Mouse (Mus musculus) CH12.LX (cell line): ENCODE measurements at regions not wholly inside any gene's neighbourhood (a gene's known extent, or its start where the extent isn't known, plus 50 kb on each side); places are given as distances from the start of the nearest gene placed in this dataset.

ENCODE experiments used
- DNase-seq: peaks from one replicate; pipeline ENCODE4 v3.0.0-alpha.2; 2013; ENCODE audit errors: extremely low read depth
- H3K27ac ChIP-seq: 2 replicates; pipeline ENCODE4 v1.5.1; 2012; ENCODE audit warnings: low read depth, mild to moderate bottlenecking, control low read depth, moderate library complexity; ENCODE audit not compliant: insufficient read depth
- H3K27me3 ChIP-seq: replicated peaks from 2 replicates; pipeline ENCODE3; 2012; ENCODE audit warnings: inconsistent platforms
- H3K36me3 ChIP-seq, 2 experiments: replicated peaks in 1 of 2; 2 replicates each; pipeline versions ENCODE3 to v1.6.1; 2012; ENCODE audit warnings: inconsistent platforms in 1 of 2, low read length in 1 of 2, mild to moderate bottlenecking in 1 of 2, mixed read lengths in 1 of 2, moderate library complexity in 1 of 2; ENCODE audit not compliant: control insufficient read depth in 1 of 2, insufficient read depth in 1 of 2
- H3K4me1 ChIP-seq, 2 experiments: 2 replicates each; pipeline ENCODE4 v1.6.1; 2012; ENCODE audit warnings: inconsistent platforms in 1 of 2, moderate library complexity in 1 of 2; ENCODE audit not compliant: insufficient read depth in 2 of 2, control insufficient read depth in 1 of 2
- H3K4me2 ChIP-seq: 2 replicates; pipeline ENCODE4 v1.6.1; 2012; ENCODE audit warnings: low read depth, mild to moderate bottlenecking, control low read depth; ENCODE audit not compliant: poor library complexity, insufficient read depth, severe bottlenecking
- H3K4me3 ChIP-seq, 3 experiments: fragments of 150-350 bp in 1 of 3; sonication (generic) in 1 of 3; replicated peaks in 1 of 3; 2 replicates each; pipeline versions ENCODE3 to v1.5.1; 2011 to 2012; ENCODE audit warnings: low read depth in 2 of 3, low read length in 2 of 3, mild to moderate bottlenecking in 2 of 3, moderate library complexity in 2 of 3, control low read depth in 1 of 3, improper control_type of control experiment in 1 of 3, inconsistent platforms in 1 of 3, mixed read lengths in 1 of 3; ENCODE audit not compliant: poor library complexity in 1 of 3
- H3K79me2 ChIP-seq: replicated peaks from 2 replicates; pipeline ENCODE4 v1.6.1; 2012; ENCODE audit warnings: mild to moderate bottlenecking, moderate library complexity; ENCODE audit not compliant: control insufficient read depth, poor library complexity, insufficient read depth, severe bottlenecking; ENCODE audit errors: extremely low read depth
- H3K9ac ChIP-seq: 2 replicates; pipeline ENCODE4 v1.6.1; 2012; ENCODE audit warnings: low read depth, mild to moderate bottlenecking, control low read depth, moderate library complexity; ENCODE audit not compliant: insufficient read depth
- H3K9me3 ChIP-seq: replicated peaks from 2 replicates; pipeline ENCODE3; 2012; ENCODE audit warnings: low read length, inconsistent platforms, mixed read lengths
- CHD1 ChIP-seq: IDR thresholded peaks from 2 replicates; pipeline ENCODE4 v1.6.1; 2012; ENCODE audit warnings: low read depth, low read length, improper control_type of control experiment, inconsistent platforms
- CTCF ChIP-seq, 2 experiments: IDR thresholded peaks in 1 of 2; conservative IDR thresholded peaks in 1 of 2; 2 replicates each; pipeline ENCODE4 v1.5.1; 2011 to 2012; ENCODE audit warnings: low read depth in 2 of 2, low read length in 2 of 2, improper control_type of control experiment in 1 of 2, inconsistent platforms in 1 of 2, mild to moderate bottlenecking in 1 of 2, moderate library complexity in 1 of 2
- E2F4 ChIP-seq: IDR thresholded peaks from 2 replicates; pipeline ENCODE4 v1.6.1; 2011; ENCODE audit warnings: low read depth, low read length, improper control_type of control experiment; ENCODE audit not compliant: insufficient replicate concordance
- EP300 ChIP-seq: IDR thresholded peaks from 2 replicates; pipeline ENCODE4 v1.6.1; 2011; ENCODE audit warnings: low read length, improper control_type of control experiment
- HCFC1 ChIP-seq: IDR thresholded peaks from 2 replicates; pipeline ENCODE4 v1.6.1; 2012; ENCODE audit warnings: low read depth, mild to moderate bottlenecking, inconsistent platforms, low read length, improper control_type of control experiment
- IRF4 ChIP-seq: IDR thresholded peaks from 2 replicates; pipeline ENCODE4 v1.6.1; 2014; ENCODE audit warnings: low read depth, mild to moderate bottlenecking, inconsistent platforms, low read length, improper control_type of control experiment
- JUN ChIP-seq: IDR thresholded peaks from 2 replicates; pipeline ENCODE4 v1.6.1; 2011; ENCODE audit warnings: low read depth, mild to moderate bottlenecking, low read length, improper control_type of control experiment, moderate library complexity; ENCODE audit not compliant: insufficient read depth
- MAX ChIP-seq: IDR thresholded peaks from 2 replicates; pipeline ENCODE4 v1.6.1; 2011; ENCODE audit warnings: low read length, improper control_type of control experiment
- MAZ ChIP-seq: IDR thresholded peaks from 2 replicates; pipeline ENCODE4 v1.6.1; 2012; ENCODE audit warnings: low read depth, mild to moderate bottlenecking, inconsistent platforms, low read length, improper control_type of control experiment, moderate library complexity
- MEF2A ChIP-seq: IDR thresholded peaks from 2 replicates; pipeline ENCODE4 v1.6.1; 2014; ENCODE audit warnings: low read depth, mild to moderate bottlenecking, inconsistent platforms, low read length, improper control_type of control experiment, borderline replicate concordance
- NELFE ChIP-seq: IDR thresholded peaks from 2 replicates; pipeline ENCODE4 v1.6.1; 2011; ENCODE audit warnings: low read depth, low read length, improper control_type of control experiment
- NRF1 ChIP-seq: IDR thresholded peaks from 2 replicates; pipeline ENCODE4 v1.6.1; 2014; ENCODE audit warnings: low read depth, mild to moderate bottlenecking, inconsistent platforms, low read length, improper control_type of control experiment, moderate library complexity
- PAX5 ChIP-seq: IDR thresholded peaks from 2 replicates; pipeline ENCODE4 v1.6.1; 2012; ENCODE audit warnings: low read length, inconsistent platforms, mixed read lengths
- SIN3A ChIP-seq: IDR thresholded peaks from 2 replicates; pipeline ENCODE4 v1.6.1; 2012; ENCODE audit warnings: low read length, improper control_type of control experiment, inconsistent platforms
- SMC3 ChIP-seq: IDR thresholded peaks from 2 replicates; pipeline ENCODE4 v1.6.1; 2011; ENCODE audit warnings: low read depth, low read length, improper control_type of control experiment
- TBP ChIP-seq: conservative IDR thresholded peaks from 2 replicates; pipeline ENCODE4 v1.6.1; 2011; ENCODE audit warnings: low read depth, low read length, improper control_type of control experiment
- UBTF ChIP-seq: IDR thresholded peaks from 2 replicates; pipeline ENCODE4 v1.6.1; 2012; ENCODE audit warnings: low read depth, mild to moderate bottlenecking, inconsistent platforms, low read length, improper control_type of control experiment, moderate library complexity
- ZC3H11A ChIP-seq: IDR thresholded peaks from 2 replicates; pipeline ENCODE4 v1.6.1; 2012; ENCODE audit warnings: low read depth, mild to moderate bottlenecking, inconsistent platforms, low read length, improper control_type of control experiment
- ZMIZ1 ChIP-seq: IDR thresholded peaks from 2 replicates; pipeline ENCODE4 v1.6.1; 2012; ENCODE audit warnings: low read depth, mild to moderate bottlenecking, inconsistent platforms, low read length, improper control_type of control experiment
- ZNF384 ChIP-seq: IDR thresholded peaks from 2 replicates; pipeline ENCODE4 v1.6.1; 2012; ENCODE audit warnings: low read depth, low read length, improper control_type of control experiment, inconsistent platforms
- dilution Hi-C: fragments of 300-500 bp; cut with MboI; formaldehyde crosslinking; loops from 2 replicates; pipeline ENCODE4 v1.14.3; 2020; ENCODE audit warnings: low sequenced_read_pairs; ENCODE audit not compliant: extremely low pct_unique_long_range_greater_than_20kb, extremely low pct_ligation_motif_present
- in situ Hi-C: fragments of 300-500 bp; cut with MboI; formaldehyde crosslinking; loops from 3 replicates; pipeline ENCODE4 v1.14.3; 2019; ENCODE audit warnings: low sequenced_read_pairs, low pct_ligation_motif_present, low pct_unique_long_range_greater_than_20kb, mixed read lengths

GRCm38 (mm10) chr1:177372066-177372465, 70.1 kb upstream of the Zbtb18 start:
- Histone ChIP-seq H3K79me2 (no peaks in the 10 kb centered on the region), H3K4me2 (no peak overlapping the region), H3K9me3 (no peaks in the 10 kb centered on the region), H3K27me3 (no peaks in the 10 kb centered on the region), H3K9ac (no peak overlapping the region), H3K4me1 (peaks cover 0 to 6% of the 10 kb centered on the region in 2 experiments; a peak in 1 of 4 replicates), H3K36me3 (no peaks in the 10 kb centered on the region)
- DNase-seq = no peak
- dilution Hi-C loops (no loop called here), in situ Hi-C loops (no loop called here)
- no peak for TF ChIP-seq MAX
- TF ChIP-seq UBTF = no peak
- TF ChIP-seq, all 38 proteins: peak for 0
- no peak overlapping the region for H3K4me3 ChIP-seq
- H3K27ac ChIP-seq = no peak overlapping the region

- dilution Hi-C loops = no loop called here
- TF ChIP-seq ZNF384 = no peak
- no peak for TF ChIP-seq HCFC1
- TF ChIP-seq E2F4 = no peak
- no peak for TF ChIP-seq CTCF (conservative IDR thresholded peaks at IDR 0.05 in 1 of 2, IDR thresholded peaks at IDR 0.05 in 1 of 2; ENCODE audit: low read depth in 2 of 2, low read length in 2 of 2)
- no peak for TF ChIP-seq SIN3A
- no peak for TF ChIP-seq CHD1
- TF ChIP-seq ZC3H11A = no peak
- TF ChIP-seq SMC3 = no peak
- no peak for TF ChIP-seq IRF4
- no peak for TF ChIP-seq MEF2A
- TF ChIP-seq ZMIZ1 = no peak
- no peak for TF ChIP-seq PAX5
- TF ChIP-seq NELFE = no peak
- TF ChIP-seq NRF1 = no peak
- no peak for TF ChIP-seq EP300
- no peak for TF ChIP-seq MAZ
- no peak for TF ChIP-seq JUN
- TF ChIP-seq TBP = no peak
Measured at GRCm38 (mm10) chr1:177367864-177368610, 74.1 kb upstream of the Zbtb18 start.

More at GRCm38 (mm10) chr1:177367864-177368610, 74.1 kb upstream of the Zbtb18 start:
- Histone ChIP-seq H3K4me2 (no peak overlapping the region), H3K4me1 (peaks cover 0 to 6% of the 10 kb centered on the region in 2 experiments; a peak in 1 of 4 replicates), H3K9me3 (no peaks in the 10 kb centered on the region), H3K4me3 (no peak overlapping the region), H3K27me3 (no peaks in the 10 kb centered on the region), H3K36me3 (no peaks in the 10 kb centered on the region), H3K9ac (no peak overlapping the region), H3K79me2 (no peaks in the 10 kb centered on the region), H3K27ac (no peak overlapping the region)
- in situ Hi-C loops = no loop called here
- no peak for DNase-seq
